Mouse (Mus musculus) thymus, postnatal 0 days (tissue): ENCODE results near the gene Fam117a. TPM values are rescaled to one million over a fixed set of nuclear protein-coding genes. Genes with fewer than 3 reads are reported as not detected.

ENCODE experiments used
- DNase-seq: peaks from one replicate; pipeline ENCODE4 v3.0.0-alpha.2; 2015; ENCODE audit warnings: low spot score
- polyA plus RNA-seq: library from polyadenylated mRNA; unstranded; fragments of >200 nt; fragmentation: Nextera tagmentation; extraction: Ambion mirVana; gene quantifications from 2 replicates; pipeline ENCODE4 v1.2.1, GENCODE M21; 2015

Fam117a gene
- polyA plus RNA-seq, 1 experiment from 2014 or later, result 27.3 TPM

DNA sequence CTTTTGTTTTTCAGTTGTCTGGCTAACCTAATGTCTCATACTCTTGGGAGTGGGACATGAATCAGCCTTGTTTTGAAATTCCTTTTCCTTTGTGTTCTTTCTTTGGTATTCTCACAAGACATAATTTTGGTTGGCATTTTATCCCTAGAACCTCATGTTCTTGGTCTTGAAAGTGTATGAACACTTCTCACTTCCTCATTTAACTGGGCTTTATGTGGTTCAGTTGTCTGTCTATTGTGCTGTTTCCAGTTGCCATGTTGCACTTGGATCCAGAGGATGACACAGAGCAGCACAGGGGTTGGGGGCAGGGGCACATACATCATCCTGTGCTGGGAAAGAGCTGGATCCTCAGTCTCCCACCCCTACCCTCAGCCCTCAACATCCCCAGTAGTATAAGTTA, 79.1 kb downstream of the Fam117a start:
- DNase-seq, result no peak

DNA sequence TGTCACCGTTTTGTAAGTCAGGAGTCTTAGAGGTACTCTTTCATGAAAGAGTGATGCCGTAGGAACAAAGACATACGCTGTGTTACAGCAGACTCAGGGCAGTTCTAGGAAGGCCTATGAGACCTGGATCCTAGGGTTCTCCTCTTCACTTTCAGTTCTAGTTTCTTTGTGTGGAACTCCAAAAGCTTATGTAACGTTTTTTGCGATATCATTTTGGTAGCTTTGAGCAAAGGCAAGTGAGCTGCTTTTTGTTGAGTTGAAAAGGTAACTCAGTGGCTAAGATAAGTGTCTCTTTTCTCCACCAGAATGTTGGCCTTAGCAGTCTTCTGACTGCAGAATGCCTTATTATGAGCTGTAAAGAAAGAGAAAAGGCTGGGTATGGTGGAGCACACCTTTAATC, 80.5 kb downstream of the Fam117a start:
- DNase-seq, result no peak

DNA sequence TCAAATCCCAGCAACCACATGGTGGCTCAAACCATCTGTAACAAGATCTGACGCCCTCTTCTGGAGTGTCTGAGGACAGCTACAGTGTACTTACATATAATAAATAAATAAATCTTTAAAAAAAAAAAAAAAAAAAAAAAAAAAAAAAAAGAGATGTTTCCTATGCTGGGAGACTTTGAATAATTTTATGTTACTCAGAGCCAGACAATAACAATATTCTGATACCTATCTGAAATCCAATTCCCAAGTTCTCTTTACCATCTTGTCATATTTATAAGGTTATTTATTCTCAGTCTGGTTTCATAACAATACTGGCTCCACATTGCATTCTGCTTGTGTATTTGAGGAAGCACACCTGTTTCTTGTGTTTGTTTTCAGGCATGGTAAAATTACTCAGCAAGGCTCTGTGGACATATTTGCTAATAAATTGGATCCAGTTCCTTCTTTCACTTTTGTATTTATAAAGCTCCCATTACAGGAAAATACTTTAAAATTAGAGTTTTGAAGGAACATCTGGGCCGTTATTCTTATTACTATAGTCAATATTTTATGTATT, 84.1 kb downstream of the Fam117a start:
- no peak for DNase-seq

DNA sequence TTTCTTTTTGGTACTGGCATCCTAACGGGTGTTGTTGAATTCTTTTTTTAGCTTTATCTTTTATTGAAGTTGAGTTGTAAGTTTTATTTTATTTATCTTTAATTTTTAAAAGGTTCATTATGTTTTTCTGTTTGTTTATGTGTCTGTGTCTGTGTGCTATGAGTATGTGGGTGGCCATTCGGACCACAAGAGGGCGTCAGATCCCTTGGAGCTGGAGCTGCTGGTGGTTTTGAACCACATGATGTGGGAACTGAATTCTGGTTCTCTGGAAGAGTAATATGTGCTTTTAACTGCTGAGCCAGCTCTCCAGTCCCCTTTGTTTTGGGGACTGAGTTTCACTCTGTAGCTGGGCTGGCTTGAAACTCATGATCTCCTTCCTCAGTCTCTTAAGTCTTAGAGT, 86.7 kb downstream of the Fam117a start:
- no peak for DNase-seq

DNA sequence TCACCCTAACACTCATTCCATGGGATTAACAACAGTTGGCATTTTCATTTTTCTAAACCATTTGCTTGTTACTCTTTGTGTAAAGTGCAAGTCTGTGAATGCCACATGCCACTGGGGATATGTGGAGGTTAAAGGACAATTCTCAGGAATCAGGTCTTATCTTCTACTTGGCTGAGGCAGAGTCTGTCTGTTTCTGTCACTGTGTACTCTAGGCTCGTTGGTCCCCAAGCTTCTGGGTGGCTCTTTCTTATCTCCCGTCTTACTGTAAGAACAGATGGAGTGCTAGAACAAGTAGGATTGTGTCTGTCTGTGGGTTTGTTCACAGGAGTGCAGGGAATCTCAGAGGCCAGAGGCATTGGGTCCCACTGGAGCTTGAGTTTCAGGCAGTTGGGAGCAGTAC, 94.5 kb downstream of the Fam117a start:
- DNase-seq, result no peak

Other genes with a start within 250 kb of the Fam117a start
- 0.33 and 0.45 TPM in 2 replicates for gene Dlx3, start 216.9 kb upstream of the Fam117a start, polyA plus RNA-seq
- gene Dlx4, start 190.8 kb upstream of the Fam117a start, polyA plus RNA-seq, result 0.17 and 0.21 TPM in 2 replicates
- gene Tac4, start 75.5 kb upstream of the Fam117a start, polyA plus RNA-seq, result 0.21 and 0.27 TPM in 2 replicates
- gene Kat7, start 26.8 kb upstream of the Fam117a start, polyA plus RNA-seq, result 56.8 and 57.9 TPM in 2 replicates
- 93.1 and 95.3 TPM in 2 replicates for gene Slc35b1, start 47.7 kb downstream of the Fam117a start, polyA plus RNA-seq
- gene Spop, start 77.1 kb downstream of the Fam117a start, polyA plus RNA-seq, result 120 and 142 TPM in 2 replicates
- 0.09 TPM in 1 of 2 replicates, not detected in the other for gene Nxph3, start 177.6 kb downstream of the Fam117a start, polyA plus RNA-seq